Mouse (Mus musculus): ENCODE measurements around the gene 1700102P08Rik.

1700102P08Rik gene

DNA sequence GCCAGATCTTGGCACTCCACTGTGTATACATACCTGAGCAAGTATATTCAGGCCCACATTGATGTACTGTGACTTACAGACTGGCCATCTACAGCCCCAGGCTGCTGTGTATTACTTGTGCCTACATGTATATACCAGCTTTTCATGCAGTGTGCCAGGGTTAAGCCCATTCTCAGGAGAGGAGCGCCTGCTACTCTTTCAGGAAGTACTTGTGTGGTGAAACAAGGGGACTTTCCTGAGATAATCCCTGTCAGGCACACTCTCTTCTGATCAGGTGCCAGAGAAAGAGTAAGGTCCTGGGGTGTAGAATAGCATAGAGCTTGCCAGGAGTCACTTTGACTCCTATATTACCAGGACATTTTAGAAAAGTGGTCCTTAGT is 67.3 kb downstream of the 1700102P08Rik start:
- in situ Hi-C loops (cut with MboI, MseI): no loop called here
